Mouse (Mus musculus) layer of hippocampus, postnatal 14 days (tissue): ENCODE results near the gene Tmem183a. TPM values are rescaled to one million over a fixed set of nuclear protein-coding genes. Genes with fewer than 3 reads are reported as not detected.

Source experiments
- DNase-seq, 2 experiments: peaks; one replicate each; pipeline ENCODE4 v3.0.0; 2021 to 2022; ENCODE audit warnings: low spot score in 2 of 2, mixed read lengths in 1 of 2
- long read RNA-seq, 2 experiments: library from polyadenylated mRNA; stranded (forward); transcript quantifications; one replicate each; pipeline ENCODE4 v2.0.0; 2021
- total RNA-seq, 2 experiments: library from RNA; stranded (reverse); gene quantifications; 2 replicates each; pipeline ENCODE4 v1.2.3; 2021

The Tmem183a gene
- total RNA-seq, result 10 to 100 TPM; 80.0 to 84.3 TPM
- long read RNA-seq, experiment 1, transcript Tmem183a-205 (9 exons, 1,689 nt), result minor isoform, 13 of 99 reads
- long read RNA-seq, experiment 1, transcript Tmem183a-201 (8 exons, 3,149 nt), result major isoform, 56 of 99 reads
- long read RNA-seq, experiment 1, partial matches to known transcripts, result 2 of 99 reads
- long read RNA-seq, experiment 1, other reads (novel, unspliced or antisense), result 25 of 99 reads
- long read RNA-seq, experiment 2, transcript Tmem183a-205 (9 exons, 1,689 nt), result minor isoform, 13 of 112 reads
- long read RNA-seq, experiment 2, transcript Tmem183a-201 (8 exons, 3,149 nt), result major isoform, 62 of 112 reads
- long read RNA-seq, experiment 2, partial matches to known transcripts, result 7 of 112 reads
- long read RNA-seq, experiment 2, other reads (novel, unspliced or antisense), result 30 of 112 reads

GRCm38 (mm10) chr1:134361857-134362212 lies at the start of gene Tmem183a:
Gene Tmem183a (minus strand): TSS chr1:134361979.
- DNase-seq, result peak; percentile 95 to 96

GRCm38 (mm10) chr1:134408080-134408479 lies 46.3 kb upstream of the Tmem183a start:
- no peak for DNase-seq

GRCm38 (mm10) chr1:134406414-134406771 lies 44.6 kb upstream of the Tmem183a start:
- no peak for DNase-seq

- DNase-seq, result peak; percentile 37 to 38
Measured at GRCm38 (mm10) chr1:134405509-134406413, 44.0 kb upstream of the Tmem183a start, which contains the start of gene Cyb5r1. Gene Cyb5r1 (plus strand): TSS chr1:134405559.

- no peak for DNase-seq
Measured at GRCm38 (mm10) chr1:134399735-134400134, 38.0 kb upstream of the Tmem183a start.

- no peak for DNase-seq
Measured at GRCm38 (mm10) chr1:134398210-134398609, 36.4 kb upstream of the Tmem183a start.

GRCm38 (mm10) chr1:134393827-134394226 lies 32.0 kb upstream of the Tmem183a start:
- no peak for DNase-seq

- DNase-seq, result no peak
Measured at GRCm38 (mm10) chr1:134385666-134386065, 23.9 kb upstream of the Tmem183a start, which contains the start of gene 4933406M09Rik. Gene 4933406M09Rik (plus strand): TSS chr1:134385940.

GRCm38 (mm10) chr1:134385176-134385575 lies 23.4 kb upstream of the Tmem183a start:
- DNase-seq, result no peak

GRCm38 (mm10) chr1:134384581-134384980 lies 22.8 kb upstream of the Tmem183a start:
- DNase-seq, result no peak

- peak in 1 of 2 experiments; percentile 2 for DNase-seq
Measured at GRCm38 (mm10) chr1:134381795-134382625, 20.2 kb upstream of the Tmem183a start.

GRCm38 (mm10) chr1:134381051-134381450 lies 19.3 kb upstream of the Tmem183a start:
- no peak for DNase-seq

GRCm38 (mm10) chr1:134374124-134374523 lies 12.3 kb upstream of the Tmem183a start:
- DNase-seq, result no peak

- DNase-seq, result peak; percentile 54 to 68
Measured at GRCm38 (mm10) chr1:134368777-134369337, 7.1 kb upstream of the Tmem183a start.

- no peak for DNase-seq
Measured at GRCm38 (mm10) chr1:134365491-134365890, 3.7 kb upstream of the Tmem183a start.

- no peak for DNase-seq
Measured at GRCm38 (mm10) chr1:134363194-134363593, 1.4 kb upstream of the Tmem183a start.

- no peak for DNase-seq
Measured at GRCm38 (mm10) chr1:134361195-134361856, 453 bp downstream of the Tmem183a start.

- DNase-seq, result no peak
Measured at GRCm38 (mm10) chr1:134360656-134361055, 1.1 kb downstream of the Tmem183a start.

- no peak for DNase-seq
Measured at GRCm38 (mm10) chr1:134357461-134357860, 4.3 kb downstream of the Tmem183a start.

- DNase-seq, result no peak
Measured at GRCm38 (mm10) chr1:134353326-134353725, 8.5 kb downstream of the Tmem183a start.
